Mouse (Mus musculus) layer of hippocampus, adult 9-11 months (tissue): ENCODE results near the gene Gm3526.
"Not testable (repeated sequence)": the region's sequence is repeated elsewhere in the genome, so short reads cannot be mapped to it uniquely, and the experiment has no call there.

Experiments
- DNase-seq: peaks from one replicate; pipeline ENCODE4 v3.0.0; 2022

Gm3526 gene

GRCm38 (mm10) chr14:5260480-5260879 lies at the start of gene Gm3526:
Gm3526 (minus strand) TSS chr14:5260580.
- DNase-seq = not testable (repeated sequence)
